Mouse (Mus musculus) E14TG2a.4 (cell line): ENCODE data around the gene Wrap53.
"Not testable (repeated sequence)": the region's sequence is repeated elsewhere in the genome, so short reads cannot be mapped to it uniquely, and the experiment has no call there.

Experiments used
- H3K27me3 ChIP-seq: 2 replicates; pipeline ENCODE4 v1.6.1; 2014; ENCODE audit warnings: low read length, control low read depth; ENCODE audit not compliant: insufficient read depth
- H3K36me3 ChIP-seq: 2 replicates; pipeline ENCODE4 v1.6.1; 2014; ENCODE audit warnings: low read length, control low read depth; ENCODE audit not compliant: insufficient read depth
- H3K4me1 ChIP-seq: replicated peaks from 2 replicates; pipeline ENCODE4 v1.6.1; 2014; ENCODE audit warnings: low read depth, low read length, control low read depth
- H3K4me3 ChIP-seq: replicated peaks from 2 replicates; pipeline ENCODE4 v1.5.1; 2014; ENCODE audit warnings: mild to moderate bottlenecking, low read length
- H3K9me3 ChIP-seq: 2 replicates; pipeline ENCODE4 v1.6.1; 2014; ENCODE audit warnings: low read length, control low read depth
- CTCF ChIP-seq: conservative IDR thresholded peaks from 2 replicates; pipeline ENCODE4 v1.5.1; 2014; ENCODE audit warnings: low read length
- NANOG ChIP-seq: IDR thresholded peaks from 2 replicates; pipeline ENCODE4 v1.6.1; 2014; ENCODE audit warnings: borderline replicate concordance, low read length, mixed read lengths
- POU5F1 ChIP-seq: IDR thresholded peaks from 2 replicates; pipeline ENCODE4 v1.6.1; 2014; ENCODE audit warnings: low read length, borderline replicate concordance

Wrap53 gene

GRCm38 (mm10) chr11:69545957-69546356 lies 34.1 kb downstream of the Wrap53 start:
- Histone ChIP-seq H3K36me3 (no peaks in the 10 kb centered on the region), H3K9me3 (no peaks in the 10 kb centered on the region), H3K4me3 (peak overlapping the region; percentile 79), H3K27me3 (peaks cover 3% of the 10 kb centered on the region; the same call in 1 of the 2 replicates), H3K4me1 (peaks cover 69% of the 10 kb centered on the region)
- no peak for TF ChIP-seq CTCF
- no peak for TF ChIP-seq POU5F1
- TF ChIP-seq NANOG, result no peak

DNA sequence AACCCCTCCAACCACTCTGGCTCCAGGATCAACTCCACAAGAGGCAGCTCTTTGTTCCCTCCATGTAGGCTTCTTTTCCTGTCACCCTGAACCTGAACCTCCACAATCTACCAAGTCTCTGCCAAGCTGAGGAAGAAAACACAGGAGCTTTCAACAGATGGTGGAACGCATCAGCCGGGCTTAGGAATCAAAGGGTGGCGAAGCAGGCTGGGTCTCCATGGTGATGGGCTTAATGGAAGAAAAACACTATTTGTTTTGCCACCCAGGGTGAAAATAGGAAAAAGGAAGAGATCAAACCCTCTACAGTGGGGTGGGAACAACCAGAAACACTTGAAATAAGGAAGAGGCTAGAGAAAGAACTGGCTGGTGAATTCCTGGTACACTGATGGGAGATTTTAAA lies 36.5 kb downstream of the Wrap53 start:
- Histone ChIP-seq H3K9me3 (no peaks in the 10 kb centered on the region), H3K27me3 (peaks cover 3% of the 10 kb centered on the region; the same call in 1 of the 2 replicates), H3K4me1 (peaks cover 59% of the 10 kb centered on the region), H3K36me3 (no peaks in the 10 kb centered on the region), H3K4me3 (no peak overlapping the region)
- TF ChIP-seq POU5F1 (no peak), CTCF (no peak), NANOG (no peak)

- not testable (repeated sequence) for H3K4me3 ChIP-seq, H3K27me3 ChIP-seq, H3K9me3 ChIP-seq, H3K36me3 ChIP-seq
- peaks cover 54% of the 10 kb centered on the region for H3K4me1 ChIP-seq
Measured at GRCm38 (mm10) chr11:69541741-69542140, 38.3 kb downstream of the Wrap53 start.

DNA sequence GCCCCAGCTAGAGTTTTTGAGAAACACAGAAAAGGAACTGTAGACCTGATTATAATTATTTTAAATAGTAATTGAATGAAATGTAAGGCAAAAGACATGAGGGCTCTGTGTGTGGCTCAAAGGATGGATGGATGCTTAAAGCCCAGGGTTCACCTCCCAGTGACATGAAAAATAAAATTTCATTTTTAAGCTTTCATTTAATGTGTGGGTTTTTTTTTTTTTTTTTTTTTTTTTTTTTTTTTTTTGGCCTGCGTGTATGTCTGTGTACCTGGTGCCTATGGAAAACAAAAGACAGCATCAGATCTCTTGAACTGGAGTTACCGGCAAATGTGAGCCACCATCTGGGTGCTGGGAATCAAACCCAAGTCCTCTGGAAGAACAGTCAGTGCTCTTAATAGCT lies 39.4 kb downstream of the Wrap53 start:
- no peaks in the 10 kb centered on the region for H3K36me3 ChIP-seq
- H3K4me3 ChIP-seq, result no peak overlapping the region
- TF ChIP-seq POU5F1 (no peak), NANOG (no peak), CTCF (no peak)
- peaks cover 48% of the 10 kb centered on the region for H3K4me1 ChIP-seq
- H3K9me3 ChIP-seq, result no peaks in the 10 kb centered on the region
- H3K27me3 ChIP-seq, result no peaks in the 10 kb centered on the region

DNA sequence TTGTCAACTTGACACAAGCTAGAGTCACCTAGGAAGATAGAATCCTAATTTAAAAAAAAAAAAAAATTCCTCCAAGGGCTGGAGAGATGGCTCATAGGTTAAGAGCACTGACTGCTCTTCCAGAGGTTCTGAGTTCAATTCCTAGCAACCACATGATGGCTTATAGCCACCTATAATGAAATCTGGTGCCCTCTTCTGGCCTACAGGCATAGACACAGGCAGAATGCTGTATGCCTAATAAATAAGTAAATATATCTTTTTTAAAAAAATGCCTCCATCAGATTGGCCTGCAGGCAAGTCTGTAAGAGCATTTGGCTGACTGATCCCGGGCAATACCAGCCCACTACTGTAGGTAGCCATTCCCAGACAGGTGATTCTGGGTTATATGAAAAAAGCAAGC lies 45.1 kb downstream of the Wrap53 start:
- TF ChIP-seq CTCF (peak; percentile 36), NANOG (no peak)
- H3K27me3 ChIP-seq, result 0 out of 2 replicates have a peak, but pooled peaks cover under 1% of the 10 kb centered on the region
- H3K4me1 ChIP-seq, result peaks cover 19% of the 10 kb centered on the region
- no peaks in the 10 kb centered on the region for H3K9me3 ChIP-seq
- H3K36me3 ChIP-seq, result no peaks in the 10 kb centered on the region
- no peak overlapping the region for H3K4me3 ChIP-seq

- Histone ChIP-seq H3K4me1 (peaks cover 18% of the 10 kb centered on the region), H3K27me3 (peaks cover 19% of the 10 kb centered on the region), H3K9me3 (no peaks in the 10 kb centered on the region), H3K4me3 (no peak overlapping the region), H3K36me3 (no peaks in the 10 kb centered on the region)
- TF ChIP-seq POU5F1 (no peak), CTCF (no peak), NANOG (no peak)
Measured at GRCm38 (mm10) chr11:69532480-69533150, 47.4 kb downstream of the Wrap53 start.

DNA sequence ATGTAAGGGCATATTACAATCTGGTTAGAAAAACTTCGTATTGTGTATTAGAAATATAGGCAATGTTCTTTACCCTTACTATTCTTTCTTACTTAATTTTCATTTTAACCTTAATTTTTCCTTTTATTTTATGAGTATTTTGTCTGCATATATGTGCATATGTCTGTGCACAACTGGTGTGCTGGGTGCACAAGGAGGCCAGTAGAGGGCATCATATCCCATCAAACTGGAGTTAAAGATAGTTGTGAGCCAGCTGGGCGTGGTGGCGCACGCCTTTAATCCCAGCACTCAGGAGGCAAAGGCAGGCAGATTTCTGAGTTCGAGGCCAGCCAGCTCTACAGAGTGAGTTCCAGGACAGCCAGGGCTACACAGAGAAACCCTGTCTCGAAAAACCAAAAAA lies 49.3 kb downstream of the Wrap53 start:
- not testable (repeated sequence) for H3K9me3 ChIP-seq
- TF ChIP-seq CTCF, result peak; percentile 59

GRCm38 (mm10) chr11:69530281-69530680 lies 49.8 kb downstream of the Wrap53 start:
- peaks cover 24% of the 10 kb centered on the region for H3K4me1 ChIP-seq
- H3K36me3 ChIP-seq, H3K9me3 ChIP-seq, H3K4me3 ChIP-seq: not testable (repeated sequence)
- H3K27me3 ChIP-seq, result peaks cover 31% of the 10 kb centered on the region

More for the DNA sequence above, 49.3 kb downstream of the Wrap53 start:
- H3K36me3 ChIP-seq, H3K4me3 ChIP-seq: not testable (repeated sequence)
- H3K4me1 ChIP-seq, result peaks cover 24% of the 10 kb centered on the region
- H3K27me3 ChIP-seq, result peaks cover 31% of the 10 kb centered on the region

DNA sequence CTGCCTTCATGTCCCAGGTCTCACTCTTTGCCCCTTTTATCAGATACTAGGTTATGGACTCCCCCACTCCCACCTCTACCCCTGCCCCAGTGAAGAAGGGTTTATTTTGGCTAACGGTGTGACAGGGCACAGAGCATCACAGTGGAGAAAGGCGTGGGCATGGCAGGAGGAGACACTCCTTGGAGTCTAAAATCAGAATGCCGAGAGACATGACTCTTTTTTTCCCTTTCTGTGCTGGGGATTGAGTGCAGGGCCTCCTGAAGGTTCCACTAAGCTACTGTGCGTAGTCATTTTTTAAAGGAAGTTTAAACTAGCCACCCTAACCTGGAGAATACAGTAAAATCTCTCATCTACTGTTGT lies 52.0 kb downstream of the Wrap53 start:
- H3K4me1 ChIP-seq, result peaks cover 24% of the 10 kb centered on the region
- H3K4me3 ChIP-seq, result no peak overlapping the region
- H3K36me3 ChIP-seq, result no peaks in the 10 kb centered on the region; the same call in 1 of the 2 replicates
- no peak for TF ChIP-seq CTCF
- peaks cover 31% of the 10 kb centered on the region for H3K27me3 ChIP-seq
- H3K9me3 ChIP-seq, result no peaks in the 10 kb centered on the region
